ENCODE assay signal across 8 mouse cellular contexts in genomic region chr3:148988996-148989817, GRCm38 (mm10). TPM values are rescaled to one million over a fixed set of nuclear protein-coding genes. Genes with fewer than 3 reads are reported as not detected.
DNase-seq lines count a peak whose midpoint lies in the region; ATAC-seq and TF ChIP-seq lines count a peak whose summit lies in the region.

No protein-coding gene starts in this region.

- H3K27ac ChIP-seq in forebrain, embryonic 15.5 days (replicated peaks) = peak overlapping the region; percentile 98
- peak overlapping the region; percentile 89 for H3K27ac ChIP-seq in liver, postnatal 0 days (ENCODE audit: low read depth)
- peak overlapping the region; percentile 99 for H3K27ac ChIP-seq in neural tube, embryonic 14.5 days (ENCODE audit: low read depth, low read length)

- H3K4me1 ChIP-seq in forebrain, embryonic 15.5 days = peaks cover 39% of the 10 kb centered on the region
- peaks cover 3% of the 10 kb centered on the region; the same call in 1 of the 2 replicates for H3K4me1 ChIP-seq in liver, postnatal 0 days (ENCODE audit: insufficient read depth)
- H3K4me1 ChIP-seq in neural tube, embryonic 14.5 days (ENCODE audit: control insufficient read depth, insufficient read depth, low read length) = peaks cover 9% of the 10 kb centered on the region; the same call in 1 of the 2 replicates

- H3K36me3 ChIP-seq in forebrain, embryonic 15.5 days = no peaks in the 10 kb centered on the region
- no peaks in the 10 kb centered on the region for H3K36me3 ChIP-seq in liver, postnatal 0 days (replicated peaks; ENCODE audit: insufficient read depth, low read length)
- no peaks in the 10 kb centered on the region for H3K36me3 ChIP-seq in neural tube, embryonic 14.5 days (ENCODE audit: control insufficient read depth, insufficient read depth, low read length)

- intact Hi-C loops in heart, postnatal 10 days (cut with DNase I) = loop anchor here (1.0 to 10.0 kb wide), 10 partner anchors 50 to 1992 kb away; no protein-coding TSS in a partner anchor

- H3K27me3 ChIP-seq in forebrain, embryonic 15.5 days = no peaks in the 10 kb centered on the region
- peaks cover 16% of the 10 kb centered on the region for H3K27me3 ChIP-seq in liver, postnatal 0 days (ENCODE audit: insufficient read depth, low read length)
- H3K27me3 ChIP-seq in neural tube, embryonic 14.5 days (ENCODE audit: control insufficient read depth, insufficient read depth, low read length) = no peaks in the 10 kb centered on the region

- H3K9ac ChIP-seq in forebrain, embryonic 15.5 days (replicated peaks) = peak overlapping the region; percentile 98
- H3K9ac ChIP-seq in liver, postnatal 0 days (replicated peaks) = peak overlapping the region; percentile 69
- H3K9ac ChIP-seq in neural tube, embryonic 14.5 days (replicated peaks; ENCODE audit: low read depth, low read length) = peak overlapping the region; percentile 98

- TF ChIP-seq CTCF in liver, postnatal 0 days (IDR thresholded peaks at IDR 0.05; ENCODE audit: low read depth) = no peak

- H3K9me3 ChIP-seq in forebrain, embryonic 15.5 days = no peaks in the 10 kb centered on the region
- H3K9me3 ChIP-seq in liver, postnatal 0 days (ENCODE audit: low read length) = no peaks in the 10 kb centered on the region
- no peaks in the 10 kb centered on the region for H3K9me3 ChIP-seq in neural tube, embryonic 14.5 days (ENCODE audit: control insufficient read depth, low read length)

- peak; percentile 26 to 34 for DNase-seq in B cell, adult 2 months
- DNase-seq in cerebellum, adult 11-12 months = peak; percentile 36
- DNase-seq in heart, postnatal 10 days = peak; percentile 91 to 95
- DNase-seq in layer of hippocampus, adult 11-12 months (ENCODE audit: low spot score) = peak; percentile 60
- DNase-seq in liver, postnatal 0 days = peak; percentile 77
- DNase-seq in thymus, adult 18-20 months = peak; percentile 6 to 9

- H3K4me2 ChIP-seq in forebrain, embryonic 15.5 days (replicated peaks) = peak overlapping the region; percentile 89
- peak overlapping the region; percentile 83 for H3K4me2 ChIP-seq in liver, postnatal 0 days (ENCODE audit: low read depth, low read length)
- peak overlapping the region; percentile 78 for H3K4me2 ChIP-seq in neural tube, embryonic 14.5 days (ENCODE audit: low read depth, low read length)

- peak overlapping the region; percentile 70 for H3K4me3 ChIP-seq in forebrain, embryonic 15.5 days
- H3K4me3 ChIP-seq in liver, postnatal 0 days (ENCODE audit: low read depth, low read length) = peak overlapping the region; percentile 76
- peak overlapping the region; percentile 93 for H3K4me3 ChIP-seq in neural tube, embryonic 14.5 days (ENCODE audit: low read depth, low read length)

- ATAC-seq in forebrain, embryonic 15.5 days (replicated peaks) = peak; percentile 84
- ATAC-seq in liver, postnatal 0 days = peak; percentile 79
- ATAC-seq in neural tube, embryonic 14.5 days (ENCODE audit: low read depth) = peak; percentile 89

- under 1% methylated on average over 74 of the region's 75 CpGs for WGBS in forebrain, embryonic 15.5 days
- under 1% methylated on average over 60 of the region's 75 CpGs for WGBS in liver, postnatal 0 days (ENCODE audit: insufficient replicate concordance)
- WGBS in neural tube, embryonic 14.5 days = under 1% methylated on average over 56 of the region's 75 CpGs

- TF ChIP-seq EP300 in liver, postnatal 0 days (IDR thresholded peaks at IDR 0.05; ENCODE audit: low read depth) = no peak

RNA-seq across cellular contexts. Expression of gene Adgrl2, which starts 1.1 kb away (rescaled TPM):
- polyA plus RNA-seq in forebrain, embryonic 15.5 days (2015; fragmentation: Nextera tagmentation; extraction: Ambion mirVana) = 99.4 and 119 TPM in 2 replicates
- total RNA-seq in heart, postnatal 10 days (2021) = 100 to 1,000 TPM; 102 to 112 TPM
- polyA plus RNA-seq in liver, postnatal 0 days (2015; fragmentation: Nextera tagmentation; extraction: Ambion mirVana) = 8.2 and 9.1 TPM in 2 replicates
- polyA plus RNA-seq in neural tube, embryonic 14.5 days (2014; fragmentation: Nextera tagmentation; extraction: Ambion mirVana) = 242 and 243 TPM in 2 replicates

Comparison
In these comparisons a context has a peak if more than half of its experiments do, and no peak if none do; other contexts are left out.
1. Peak in every context shown above with its lines: DNase-seq, ATAC-seq, H3K4me3 ChIP-seq and H3K27ac ChIP-seq.
2. DNase-seq: peak in every context shown above with its lines; median percentile 93 in heart, postnatal 10 days; 77 in liver, postnatal 0 days; 60 in layer of hippocampus, adult 11-12 months; 36 in cerebellum, adult 11-12 months; 30 in B cell, adult 2 months; 8 in thymus, adult 18-20 months.